Mouse (Mus musculus) megakaryocyte, adult 5-6 weeks (primary cell): ENCODE measurements around the gene Cntnap5b. TPM values are rescaled to one million over a fixed set of nuclear protein-coding genes. Genes with fewer than 3 reads are reported as not detected.

Experiments used
- ATAC-seq: 2 replicates; pipeline ENCODE4 v1.8.0; 2016; ENCODE audit warnings: mild to moderate bottlenecking, inconsistent platforms; ENCODE audit not compliant: poor library complexity, severe bottlenecking
- total RNA-seq, 2 experiments: library from RNA; stranded (forward) in 1 of 2; stranded (reverse) in 1 of 2; fragments of 153-499, 151-499 nt in 1 of 2; fragments of 221-1000, 200-1000 nt in 1 of 2; gene quantifications; 2 replicates each; pipeline versions ENCODE4 v1.2.3 to v1.2.4; 2015 to 2017

Gene Cntnap5b
- total RNA-seq, 2 experiments from 2014 or later: not detected

- ATAC-seq: no peak
Measured at GRCm38 (mm10) chr1:100163588-100164357, 391.2 kb downstream of the Cntnap5b start.

GRCm38 (mm10) chr1:100171566-100171965, 399.0 kb downstream of the Cntnap5b start:
- ATAC-seq: no peak

- peak; percentile 54; the same call in 1 of the 2 replicates for ATAC-seq
Measured at GRCm38 (mm10) chr1:100180050-100180449, 407.5 kb downstream of the Cntnap5b start.

GRCm38 (mm10) chr1:100231980-100232608, 459.5 kb downstream of the Cntnap5b start:
- ATAC-seq: no peak

- no peak for ATAC-seq
Measured at GRCm38 (mm10) chr1:100251964-100252363, 479.4 kb downstream of the Cntnap5b start.

GRCm38 (mm10) chr1:100310687-100311086, 538.1 kb downstream of the Cntnap5b start:
- no peak for ATAC-seq

- ATAC-seq: no peak
Measured at GRCm38 (mm10) chr1:100331066-100331465, 558.5 kb downstream of the Cntnap5b start.

GRCm38 (mm10) chr1:100369415-100370113, 597.0 kb downstream of the Cntnap5b start:
- ATAC-seq: no peak

GRCm38 (mm10) chr1:100386252-100386651, 613.7 kb downstream of the Cntnap5b start:
- no peak for ATAC-seq

- no peak for ATAC-seq
Measured at GRCm38 (mm10) chr1:100394034-100394433, 621.5 kb downstream of the Cntnap5b start.

GRCm38 (mm10) chr1:100416658-100417224, 644.2 kb downstream of the Cntnap5b start:
- ATAC-seq: no peak

GRCm38 (mm10) chr1:100430038-100430774, 657.6 kb downstream of the Cntnap5b start:
- no peak for ATAC-seq

- no peak for ATAC-seq
Measured at GRCm38 (mm10) chr1:100463877-100464276, 691.3 kb downstream of the Cntnap5b start.

GRCm38 (mm10) chr1:100465226-100465625, 692.7 kb downstream of the Cntnap5b start:
- no peak for ATAC-seq

- no peak for ATAC-seq
Measured at GRCm38 (mm10) chr1:100467595-100467994, 695.0 kb downstream of the Cntnap5b start.

- no peak for ATAC-seq
Measured at GRCm38 (mm10) chr1:100509866-100510265, 737.3 kb downstream of the Cntnap5b start.
